Mouse (Mus musculus): ENCODE measurements around the gene 1500009L16Rik.
A peak's percentile ranks its signal among the peaks of the same experiment; 100 is the strongest.

The 1500009L16Rik gene

GRCm38 (mm10) chr10:83722579-83723031, at the start of gene 1500009L16Rik:
Gene 1500009L16Rik, plus strand, starts transcription at chr10:83722865.
- DNase-seq (ENCODE audit: extremely low spot score) = peak; percentile 90

GRCm38 (mm10) chr10:83681334-83681733, 41.3 kb upstream of the 1500009L16Rik start:
- DNase-seq (ENCODE audit: extremely low spot score) = no peak

- no peak for DNase-seq (ENCODE audit: extremely low spot score)
These were observed 34.5 kb upstream of the 1500009L16Rik start for GRCm38 (mm10) chr10:83688215-83688614.

- DNase-seq (ENCODE audit: extremely low spot score) = no peak
These were observed 30.3 kb upstream of the 1500009L16Rik start for GRCm38 (mm10) chr10:83692175-83692895.

- DNase-seq (ENCODE audit: extremely low spot score) = no peak
These were observed 26.4 kb upstream of the 1500009L16Rik start for GRCm38 (mm10) chr10:83696226-83696625.

- DNase-seq (ENCODE audit: extremely low spot score) = no peak
These were observed 16.0 kb upstream of the 1500009L16Rik start for GRCm38 (mm10) chr10:83706628-83707027.

- no peak for DNase-seq (ENCODE audit: extremely low spot score)
These were observed 12.7 kb upstream of the 1500009L16Rik start for GRCm38 (mm10) chr10:83709920-83710319.

- DNase-seq (ENCODE audit: extremely low spot score) = no peak
These were observed 10.9 kb upstream of the 1500009L16Rik start for GRCm38 (mm10) chr10:83711769-83712168.

GRCm38 (mm10) chr10:83718855-83719474, 3.7 kb upstream of the 1500009L16Rik start:
- no peak for DNase-seq (ENCODE audit: extremely low spot score)

- DNase-seq (ENCODE audit: extremely low spot score) = no peak
These were observed 390 bp downstream of the 1500009L16Rik start for GRCm38 (mm10) chr10:83723055-83723454.

- DNase-seq (ENCODE audit: extremely low spot score) = no peak
These were observed 1.8 kb downstream of the 1500009L16Rik start for GRCm38 (mm10) chr10:83724351-83725059.

GRCm38 (mm10) chr10:83726164-83726563, 3.5 kb downstream of the 1500009L16Rik start:
- no peak for DNase-seq (ENCODE audit: extremely low spot score)

GRCm38 (mm10) chr10:83727846-83728245, 5.2 kb downstream of the 1500009L16Rik start:
- no peak for DNase-seq (ENCODE audit: extremely low spot score)

GRCm38 (mm10) chr10:83728529-83728928, 5.9 kb downstream of the 1500009L16Rik start:
- no peak for DNase-seq (ENCODE audit: extremely low spot score)

GRCm38 (mm10) chr10:83729076-83729475, 6.4 kb downstream of the 1500009L16Rik start:
- DNase-seq (ENCODE audit: extremely low spot score) = no peak

- peak; percentile 79 for DNase-seq (ENCODE audit: extremely low spot score)
These were observed 6.8 kb downstream of the 1500009L16Rik start for GRCm38 (mm10) chr10:83729492-83729891.

- DNase-seq (ENCODE audit: extremely low spot score) = no peak
These were observed 11.1 kb downstream of the 1500009L16Rik start for GRCm38 (mm10) chr10:83733725-83734124.

GRCm38 (mm10) chr10:83738996-83739655, 16.5 kb downstream of the 1500009L16Rik start:
- no peak for DNase-seq (ENCODE audit: extremely low spot score)

GRCm38 (mm10) chr10:83744656-83745055, 22.0 kb downstream of the 1500009L16Rik start:
- DNase-seq (ENCODE audit: extremely low spot score) = no peak

GRCm38 (mm10) chr10:83753056-83753455, 30.4 kb downstream of the 1500009L16Rik start:
- no peak for DNase-seq (ENCODE audit: extremely low spot score)

GRCm38 (mm10) chr10:83757343-83757962, 34.8 kb downstream of the 1500009L16Rik start:
- DNase-seq (ENCODE audit: extremely low spot score) = no peak
